Mouse (Mus musculus): ENCODE data around the gene Map3k3.

- TF ChIP-seq POLR2A (IDR thresholded peaks at IDR 0.05; ENCODE audit: extremely low read depth, insufficient read depth, low read length): no peak
- TF ChIP-seq CTCF (IDR thresholded peaks at IDR 0.05; ENCODE audit: low read depth, low read length): peak; percentile 77
These were observed 73.9 kb downstream of the Map3k3 start for GRCm38 (mm10) chr11:106158081-106158929.
